Mouse (Mus musculus): ENCODE measurements around the gene Ccdc61.

Gene Ccdc61

DNA sequence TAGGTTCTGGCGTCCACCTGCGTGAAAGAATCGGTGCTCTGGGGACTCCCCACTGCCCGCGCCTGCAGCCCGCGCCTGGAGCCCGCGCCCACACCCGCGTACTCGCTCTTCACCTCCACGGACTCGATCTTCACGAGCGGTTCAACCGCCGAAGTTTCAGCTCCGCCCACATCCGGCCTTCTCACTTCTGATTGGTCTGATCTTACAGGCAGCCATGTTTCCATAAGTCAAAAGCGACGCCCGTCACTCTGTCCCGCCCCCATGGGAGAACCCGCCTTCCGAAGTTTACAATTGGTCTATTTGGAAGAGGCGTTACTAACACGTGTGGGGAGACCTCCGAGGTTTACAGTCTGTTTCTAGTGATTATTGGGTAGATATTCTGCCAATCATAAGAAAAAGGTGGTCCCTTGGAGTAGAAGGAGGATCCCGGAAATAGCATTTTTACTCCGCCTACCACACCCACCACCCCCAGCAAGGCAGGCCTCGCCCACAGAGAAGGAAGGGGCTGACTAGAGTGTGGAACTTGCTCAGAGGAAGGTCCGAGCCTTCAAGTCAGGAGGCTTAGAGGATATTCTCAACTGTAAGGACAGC, at the start of gene Ccdc61:
TSS of gene Ccdc61 (minus strand) at position 175 of the 591 bp plus-strand sequence.
- DNase-seq (ENCODE audit: low spot score in 2 of 2) = peak; percentile 96 to 98

DNA sequence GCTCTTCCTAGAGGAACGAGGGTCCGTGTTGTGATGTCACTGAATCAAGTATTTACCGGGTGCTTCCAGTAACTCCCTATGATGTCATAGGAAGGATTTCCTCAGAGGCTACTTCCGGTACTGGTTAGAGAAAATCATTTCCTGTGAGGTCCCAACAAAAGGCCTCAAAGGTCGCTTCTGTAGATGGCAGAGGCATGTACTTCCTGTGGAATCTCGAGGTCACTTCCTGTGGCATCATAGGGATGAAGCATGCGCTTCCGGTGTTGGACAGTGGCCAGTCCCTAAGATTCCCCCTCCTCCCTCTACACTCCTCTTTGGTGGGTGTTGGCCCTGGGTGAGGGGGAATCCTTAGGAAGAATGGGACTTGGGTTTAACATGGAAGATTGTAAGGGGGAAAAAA, 49.2 kb upstream of the Ccdc61 start:
- no peak for DNase-seq (ENCODE audit: low spot score in 2 of 2)

DNA sequence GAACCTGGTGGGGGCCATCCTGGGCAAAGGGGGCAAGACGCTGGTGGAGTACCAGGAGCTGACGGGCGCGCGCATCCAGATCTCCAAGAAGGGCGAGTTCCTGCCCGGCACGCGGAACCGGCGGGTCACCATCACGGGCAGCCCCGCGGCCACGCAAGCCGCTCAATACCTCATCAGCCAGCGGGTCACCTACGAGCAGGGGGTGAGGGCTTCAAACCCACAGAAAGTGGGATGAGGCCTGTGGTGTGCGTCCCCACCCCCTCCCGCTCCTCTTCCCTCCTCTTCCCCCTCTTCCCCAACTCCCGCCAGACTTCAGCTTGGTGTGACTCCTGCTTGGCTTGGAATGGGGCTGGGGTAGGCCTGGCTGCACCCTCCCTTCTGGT, 48.2 kb upstream of the Ccdc61 start:
- DNase-seq (ENCODE audit: low spot score in 2 of 2) = no peak

DNA sequence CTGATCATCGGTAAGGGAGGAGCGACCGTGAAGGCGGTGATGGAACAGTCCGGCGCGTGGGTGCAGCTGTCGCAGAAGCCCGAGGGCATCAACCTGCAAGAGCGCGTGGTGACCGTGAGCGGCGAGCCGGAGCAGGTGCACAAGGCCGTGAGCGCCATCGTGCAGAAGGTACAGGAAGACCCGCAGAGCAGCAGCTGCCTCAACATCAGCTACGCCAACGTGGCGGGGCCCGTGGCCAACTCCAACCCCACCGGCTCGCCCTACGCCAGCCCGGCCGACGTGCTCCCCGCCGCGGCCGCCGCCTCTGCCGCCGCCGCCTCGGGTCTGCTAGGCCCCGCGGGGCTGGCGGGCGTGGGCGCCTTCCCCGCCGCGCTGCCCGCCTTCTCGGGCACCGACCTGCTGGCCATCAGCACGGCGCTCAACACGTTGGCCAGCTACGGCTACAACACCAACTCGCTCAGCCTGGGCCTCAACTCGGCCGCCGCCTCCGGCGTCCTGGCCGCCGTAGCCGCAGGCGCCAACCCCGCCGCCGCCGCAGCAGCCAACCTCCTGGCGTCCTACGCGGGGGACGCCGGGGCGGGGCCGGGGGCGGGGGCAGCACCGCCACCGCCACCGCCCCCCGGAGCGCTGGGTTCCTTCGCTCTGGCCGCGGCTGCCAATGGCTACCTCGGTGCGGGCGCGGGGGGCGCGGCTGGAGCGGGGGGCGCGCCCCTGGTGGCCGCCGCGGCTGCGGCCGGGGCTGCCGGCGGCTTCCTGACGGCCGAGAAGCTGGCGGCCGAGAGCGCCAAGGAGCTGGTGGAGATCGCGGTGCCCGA, 47.6 kb upstream of the Ccdc61 start:
- peak; percentile 56 to 60 for DNase-seq (ENCODE audit: low spot score in 2 of 2)

DNA sequence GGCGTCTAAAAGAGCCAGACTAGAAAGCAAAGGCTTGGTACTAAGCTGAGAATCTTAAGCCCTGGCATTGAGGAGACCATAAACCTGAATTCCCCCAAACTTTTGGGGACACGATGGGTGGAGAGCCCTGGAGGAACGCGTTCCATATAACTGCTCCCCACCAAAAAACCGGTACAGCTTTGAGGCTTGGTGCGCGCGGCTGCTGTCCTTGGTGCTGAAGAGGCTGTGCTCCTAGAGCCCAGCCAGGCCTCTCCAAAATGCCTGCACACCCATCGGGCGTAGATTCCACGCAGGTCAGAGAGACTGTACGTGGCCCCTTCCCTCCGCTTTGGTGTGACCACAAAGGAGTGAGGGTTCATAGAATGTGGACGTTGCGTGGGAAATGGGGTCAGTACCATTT, 41.2 kb upstream of the Ccdc61 start:
- DNase-seq (ENCODE audit: low spot score in 2 of 2) = no peak

DNA sequence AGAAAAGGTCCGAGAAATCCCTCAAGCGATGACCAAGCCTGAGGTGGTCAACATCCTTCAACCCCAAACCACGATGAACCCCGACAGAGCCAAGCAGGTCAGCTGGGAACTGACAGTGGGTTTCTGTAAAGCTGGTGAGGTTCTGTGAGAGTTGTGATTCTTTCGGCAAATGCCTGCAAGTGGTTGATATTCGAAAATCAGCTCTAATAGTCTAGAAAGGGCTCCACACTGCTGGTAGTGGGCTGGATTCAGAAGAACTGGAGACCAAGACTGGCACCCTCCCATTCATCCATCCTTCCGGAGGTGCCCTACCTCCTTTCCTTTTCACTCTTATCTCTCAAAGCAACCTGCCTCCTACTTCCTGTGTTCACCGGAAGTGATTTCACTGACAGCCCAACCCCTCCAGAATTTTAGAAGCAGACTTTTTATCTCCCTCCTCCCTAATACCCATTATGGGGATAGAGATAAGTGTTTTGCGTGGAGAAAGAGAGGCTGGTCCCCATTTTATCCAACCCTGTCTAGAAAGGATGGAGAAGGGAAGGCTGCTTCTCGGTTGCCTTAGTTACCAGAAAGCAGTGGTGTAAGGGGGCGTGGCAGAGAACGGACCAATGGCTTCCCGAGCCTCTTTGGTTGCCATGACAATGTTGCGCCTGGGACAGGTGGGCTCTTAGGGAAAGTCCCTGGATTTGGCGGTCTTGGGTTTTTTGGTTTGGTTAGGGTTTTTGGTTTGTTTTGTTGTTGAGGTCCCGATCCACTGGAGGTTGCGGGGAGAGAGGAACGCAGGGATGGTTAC, 40.5 kb upstream of the Ccdc61 start:
- DNase-seq (ENCODE audit: low spot score in 2 of 2) = no peak

DNA sequence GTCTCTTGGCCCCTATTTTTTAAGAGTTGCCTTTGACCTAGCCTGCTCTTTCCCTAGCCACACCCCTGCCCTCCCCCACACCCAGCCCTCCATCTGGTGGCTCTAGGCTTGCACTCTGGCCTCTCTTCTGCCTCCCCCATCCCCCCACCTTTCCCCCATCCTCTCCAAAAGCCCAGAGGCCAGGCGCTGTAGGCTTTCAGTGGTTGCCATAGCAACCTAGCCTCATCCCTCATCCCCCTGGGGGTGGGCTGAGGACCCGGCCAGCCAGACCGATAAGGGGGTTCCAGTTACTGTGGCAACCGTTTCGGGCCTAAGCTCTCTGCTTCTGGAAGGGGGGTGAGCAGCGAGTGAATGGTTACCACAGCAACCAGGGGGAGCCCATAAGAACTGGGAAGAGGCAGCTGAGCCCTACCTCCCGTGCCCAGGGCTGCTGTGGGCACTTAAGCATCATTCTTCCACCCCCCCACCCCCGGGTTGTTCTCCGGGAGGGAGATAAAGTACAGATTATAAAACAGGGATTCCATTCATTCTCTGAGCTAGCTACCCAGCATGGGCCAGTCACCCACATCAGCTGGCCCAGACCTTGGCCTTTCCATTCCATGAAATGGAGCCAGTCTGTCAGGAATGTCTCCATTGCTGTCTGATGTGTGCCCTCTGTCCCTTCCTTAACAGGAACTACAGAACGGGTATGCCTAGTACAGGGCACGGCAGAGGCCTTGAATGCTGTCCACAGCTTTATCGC, 39.7 kb upstream of the Ccdc61 start:
- DNase-seq (ENCODE audit: low spot score in 2 of 2) = no peak

DNA sequence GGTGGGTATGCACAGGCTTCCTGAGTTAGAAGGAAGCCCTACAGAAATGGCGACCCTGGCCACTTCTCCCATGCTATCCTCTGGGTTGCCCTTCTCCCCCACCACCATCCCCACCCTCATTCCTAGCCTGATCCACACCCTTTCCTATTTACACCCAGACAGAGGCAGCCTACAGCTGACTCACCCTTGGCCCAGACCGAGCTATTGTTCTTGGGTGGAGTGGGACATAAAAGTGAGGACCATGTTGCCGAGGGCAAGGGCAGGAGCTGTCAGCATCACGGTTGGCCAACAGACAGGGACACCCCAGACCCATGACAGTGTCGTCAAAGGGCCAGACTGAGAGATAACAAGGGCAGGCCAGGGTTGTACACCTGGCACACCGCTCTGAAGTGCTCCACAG, 37.9 kb upstream of the Ccdc61 start:
- DNase-seq (ENCODE audit: low spot score in 2 of 2) = no peak

DNA sequence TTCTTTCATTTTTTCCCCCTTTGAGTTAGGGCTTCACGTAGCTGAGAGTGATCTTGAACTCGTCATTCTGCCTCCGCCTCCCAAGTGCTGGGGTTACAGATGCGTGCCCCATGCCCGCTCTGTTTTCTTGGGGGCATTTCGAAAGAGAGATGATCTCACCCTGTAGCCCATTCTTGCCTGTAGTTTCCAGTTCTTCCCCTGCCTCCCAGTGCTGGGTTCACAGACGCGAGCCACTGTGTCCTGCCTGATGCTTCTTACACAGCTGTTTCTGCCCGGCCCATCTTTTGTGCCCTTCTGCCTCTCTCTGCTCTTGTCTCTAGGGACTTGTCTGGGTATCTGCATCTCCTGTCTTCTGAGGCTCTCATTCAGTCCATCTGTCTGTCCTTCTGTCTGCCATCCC, 32.6 kb upstream of the Ccdc61 start:
- DNase-seq (ENCODE audit: low spot score in 2 of 2) = no peak

DNA sequence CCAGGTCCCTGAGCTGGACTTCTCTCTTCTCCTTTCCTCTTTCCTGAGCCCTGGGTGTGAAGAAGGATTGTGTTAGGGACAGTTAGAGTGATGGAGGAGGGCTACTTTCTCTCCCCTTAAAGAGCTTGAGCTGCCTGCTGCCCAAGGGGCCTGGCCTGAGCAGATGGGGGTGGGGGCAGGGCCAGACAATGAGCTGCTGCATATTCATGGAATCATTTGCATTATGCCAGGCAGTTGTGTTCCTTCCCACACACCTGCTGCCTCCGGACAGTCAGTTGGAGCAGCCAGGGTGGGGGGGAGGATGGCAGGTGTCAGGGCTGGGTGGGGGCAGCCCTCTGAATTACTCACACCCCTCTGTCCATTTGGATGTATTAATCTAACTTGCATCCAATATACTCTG, 32.2 kb upstream of the Ccdc61 start:
- DNase-seq (ENCODE audit: low spot score in 2 of 2) = no peak

DNA sequence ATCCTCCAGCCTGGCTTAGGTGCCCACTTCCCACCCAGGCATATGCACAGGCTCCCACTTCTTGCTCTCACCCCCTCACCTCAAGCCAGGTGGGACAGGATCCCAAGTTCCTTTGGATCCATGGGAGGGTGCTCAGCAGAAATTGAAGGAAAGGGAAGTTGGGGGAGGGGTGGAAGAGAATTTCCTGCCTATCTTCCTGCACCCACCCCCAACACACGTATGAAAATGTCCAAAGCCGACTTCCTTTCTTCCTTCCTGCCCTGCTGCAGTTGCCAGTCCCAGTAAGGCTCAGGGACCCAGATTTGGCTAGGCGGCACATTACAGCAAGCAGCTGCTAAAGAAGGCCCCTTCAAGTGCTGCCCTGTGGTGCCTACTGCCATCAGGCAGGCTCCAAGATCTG, 17.5 kb upstream of the Ccdc61 start:
- DNase-seq (ENCODE audit: low spot score in 2 of 2) = no peak

DNA sequence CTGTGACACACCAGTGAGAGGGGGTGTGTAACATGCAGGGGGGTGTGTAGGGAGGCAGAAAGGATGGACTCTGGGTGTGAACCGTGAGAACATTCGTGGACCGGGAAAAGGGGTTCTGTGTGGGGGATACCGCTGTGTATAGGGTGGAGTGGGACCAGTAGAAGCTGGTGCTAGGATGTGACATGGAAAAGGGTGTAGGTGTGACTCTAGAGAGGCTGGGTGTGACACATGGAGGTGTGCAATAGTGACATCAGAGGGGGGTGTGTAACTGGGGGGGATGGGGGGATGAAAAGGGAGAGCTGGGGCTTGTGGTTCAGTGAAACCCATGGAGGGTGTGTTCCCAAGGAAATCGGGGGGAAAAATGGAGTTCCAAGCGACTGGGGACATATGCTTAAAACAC, 16.7 kb upstream of the Ccdc61 start:
- DNase-seq (ENCODE audit: low spot score in 2 of 2) = no peak

DNA sequence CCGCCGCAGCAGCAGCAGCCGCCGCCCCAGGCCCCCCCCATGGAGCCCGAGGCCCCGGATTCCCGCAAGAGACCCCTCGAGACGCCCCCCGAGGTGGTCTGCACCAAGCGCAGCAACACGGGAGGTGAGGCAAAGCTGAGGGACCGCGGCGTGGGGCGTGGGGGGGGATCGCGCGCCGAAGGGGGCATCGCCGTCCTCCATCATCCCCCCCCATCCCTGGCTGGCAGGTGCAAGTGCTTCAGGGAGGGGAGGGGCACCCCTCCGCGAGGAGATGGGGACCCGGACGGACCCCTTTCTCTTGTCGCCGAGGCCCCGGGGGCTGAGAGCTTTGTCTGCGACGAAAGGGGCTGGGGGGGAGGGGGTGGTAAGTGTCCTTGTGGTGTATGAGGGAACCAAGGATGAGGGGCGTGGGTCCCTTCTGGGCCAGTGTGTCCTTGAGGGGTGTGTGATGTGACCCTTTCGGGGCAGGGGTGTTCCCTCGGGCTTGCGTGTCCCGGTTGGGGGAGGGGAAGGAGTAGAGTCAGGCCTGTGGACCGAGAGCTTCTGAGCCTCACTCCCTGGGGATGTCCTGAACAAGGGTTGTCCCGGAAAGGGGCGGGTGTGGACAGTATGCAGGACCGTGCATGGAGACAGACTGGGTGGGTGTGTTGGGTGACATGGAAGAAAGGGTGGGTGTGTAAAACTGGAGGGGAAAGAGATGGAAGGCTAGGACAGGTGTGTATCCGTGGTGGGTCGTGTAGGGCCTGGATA, 16.0 kb upstream of the Ccdc61 start:
- no peak for DNase-seq (ENCODE audit: low spot score in 2 of 2)

DNA sequence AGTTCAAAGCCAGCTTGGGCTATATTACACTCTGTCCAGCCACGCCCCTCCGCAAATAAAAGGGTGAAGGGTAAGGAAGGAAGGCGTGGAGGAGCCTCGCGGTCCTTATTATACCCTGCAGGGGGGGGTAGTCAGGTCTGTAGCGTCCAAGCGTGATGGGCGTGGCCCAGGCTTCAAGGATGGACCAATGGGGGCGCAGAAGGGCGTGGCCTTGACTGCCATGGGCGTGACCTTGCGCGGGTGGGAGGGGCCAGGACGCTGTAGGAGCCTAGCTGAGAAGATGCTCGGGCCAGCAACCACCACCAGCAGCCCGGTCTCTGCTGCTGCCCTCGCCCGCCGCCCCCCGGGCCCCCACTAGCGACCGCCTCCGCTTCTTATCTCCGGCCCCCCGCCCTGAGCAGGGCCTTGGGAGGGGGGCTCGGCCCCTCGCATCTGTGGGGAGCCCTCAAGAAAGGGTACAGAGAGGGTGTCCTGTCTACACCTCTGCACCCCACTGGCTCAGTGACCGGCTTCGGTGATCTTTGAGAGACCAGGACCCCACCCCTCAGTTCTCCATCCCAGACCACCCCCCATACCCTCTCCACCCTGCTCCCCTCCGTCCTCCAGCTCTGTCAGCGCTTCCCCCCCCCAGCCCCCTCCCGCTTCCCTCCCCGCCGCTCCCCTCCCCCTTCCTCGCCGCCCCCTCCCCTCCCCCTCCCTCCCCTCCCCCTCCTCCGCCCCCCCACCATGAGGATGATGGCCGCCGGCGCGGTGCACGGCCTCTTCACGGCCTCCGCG, 15.1 kb upstream of the Ccdc61 start, which contains the start of gene Nova2:
TSS of gene Nova2 (plus strand) at position 727 of the 777 bp plus-strand sequence.
- DNase-seq (ENCODE audit: low spot score in 2 of 2) = peak; percentile 98

DNA sequence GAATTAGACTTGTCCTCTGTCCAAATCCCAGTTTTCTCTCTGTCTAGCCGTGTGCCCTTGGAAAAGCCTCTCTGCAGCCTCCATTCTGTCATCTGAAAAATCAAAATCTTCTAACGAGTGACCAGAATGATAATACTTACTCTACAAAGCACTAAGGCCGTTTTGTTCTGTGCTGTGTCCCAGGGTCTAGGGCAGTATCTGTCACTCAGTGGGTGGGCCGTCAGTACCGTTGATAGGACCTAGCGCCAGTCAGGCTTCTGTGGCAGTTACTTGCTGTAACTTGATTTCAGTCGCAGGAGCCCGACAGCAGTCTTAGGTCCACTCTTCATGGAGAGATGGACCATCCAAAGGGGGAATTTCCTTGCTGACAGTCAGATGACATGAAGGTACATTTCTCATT, 14.1 kb upstream of the Ccdc61 start:
- no peak for DNase-seq (ENCODE audit: low spot score in 2 of 2)

DNA sequence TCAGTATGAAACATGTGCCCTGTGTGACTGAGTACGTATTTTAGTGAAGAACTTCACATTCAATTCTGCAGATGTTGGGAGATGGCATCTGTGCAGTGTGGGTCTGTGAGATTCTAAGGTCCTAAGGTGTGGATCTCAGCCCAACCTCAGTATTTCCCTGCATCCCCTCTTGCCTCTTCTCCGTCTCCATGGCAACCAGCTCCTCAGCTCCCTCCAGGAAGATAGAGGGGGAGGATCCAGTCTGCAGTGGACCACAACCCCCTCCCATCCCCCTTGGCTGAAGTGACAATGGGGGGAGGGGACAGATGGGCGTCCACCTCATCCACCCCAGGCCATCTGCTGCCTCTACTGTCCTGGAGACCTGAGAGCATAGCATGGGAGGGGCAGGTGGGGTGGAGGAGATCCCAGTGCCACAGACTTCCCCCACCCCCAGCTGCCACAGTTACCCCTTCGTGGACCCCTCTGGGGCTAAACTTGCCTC, 13.5 kb upstream of the Ccdc61 start:
- no peak for DNase-seq (ENCODE audit: low spot score in 2 of 2)

DNA sequence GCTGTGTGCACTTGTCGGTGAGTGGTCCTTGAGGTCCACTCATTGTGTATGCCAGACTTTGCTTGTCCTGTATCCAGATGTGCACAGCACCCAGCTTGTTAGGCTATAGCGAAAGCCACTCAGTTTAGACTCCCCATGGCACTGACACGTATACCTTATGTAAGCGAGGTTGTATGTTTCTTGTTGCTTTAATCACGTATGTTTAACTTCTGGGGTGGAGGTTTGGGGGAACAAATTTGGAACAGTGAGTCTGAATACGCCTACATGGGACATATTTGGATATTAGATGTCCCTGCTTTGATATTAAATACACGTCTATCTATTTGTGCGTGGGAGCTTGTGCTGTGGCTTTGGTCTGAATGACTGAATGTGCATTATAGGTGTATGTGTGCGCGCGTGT, 13.1 kb upstream of the Ccdc61 start:
- no peak for DNase-seq (ENCODE audit: low spot score in 2 of 2)

DNA sequence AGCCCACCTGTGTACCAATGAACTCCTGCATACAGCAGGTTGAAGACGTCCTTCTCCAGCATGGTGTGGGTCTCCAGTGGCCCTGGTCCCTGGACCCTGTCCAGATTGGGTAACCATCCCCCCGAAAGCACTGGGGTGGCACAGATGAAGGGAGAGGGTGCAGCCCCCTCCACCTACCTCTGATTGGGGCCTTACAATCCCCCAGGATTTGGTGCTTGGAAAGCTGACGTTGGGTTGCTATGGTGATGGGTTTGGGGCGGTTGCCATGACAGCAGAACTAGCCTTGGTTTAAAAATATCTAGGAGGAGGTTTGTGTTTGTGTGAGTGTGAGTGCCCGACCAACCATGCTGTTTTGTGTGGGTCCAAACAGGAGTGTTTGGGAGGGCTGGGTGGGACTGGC, 12.6 kb upstream of the Ccdc61 start:
- DNase-seq (ENCODE audit: low spot score in 2 of 2) = peak; percentile 88 to 89

DNA sequence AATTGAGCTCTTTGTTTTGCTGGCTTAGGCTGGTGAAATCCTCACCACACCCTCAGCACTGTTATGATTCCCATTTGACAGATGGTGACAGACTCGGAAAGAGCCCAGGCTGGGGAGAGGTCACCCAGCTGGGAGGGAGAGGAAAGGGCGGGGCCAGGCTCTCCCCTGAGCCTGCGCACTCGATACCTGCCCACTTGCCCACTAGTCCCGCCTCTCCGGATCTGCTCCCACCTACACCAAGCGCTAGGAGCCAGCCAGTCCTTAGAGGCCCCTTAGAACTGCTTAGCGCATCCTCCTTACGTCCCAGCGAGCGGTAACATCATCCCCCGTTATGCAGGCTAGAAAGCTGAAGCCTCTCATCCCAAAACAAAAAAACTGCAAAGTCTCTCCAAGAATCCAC, 10.9 kb upstream of the Ccdc61 start:
- DNase-seq (ENCODE audit: low spot score in 2 of 2) = peak; percentile 79 to 89

DNA sequence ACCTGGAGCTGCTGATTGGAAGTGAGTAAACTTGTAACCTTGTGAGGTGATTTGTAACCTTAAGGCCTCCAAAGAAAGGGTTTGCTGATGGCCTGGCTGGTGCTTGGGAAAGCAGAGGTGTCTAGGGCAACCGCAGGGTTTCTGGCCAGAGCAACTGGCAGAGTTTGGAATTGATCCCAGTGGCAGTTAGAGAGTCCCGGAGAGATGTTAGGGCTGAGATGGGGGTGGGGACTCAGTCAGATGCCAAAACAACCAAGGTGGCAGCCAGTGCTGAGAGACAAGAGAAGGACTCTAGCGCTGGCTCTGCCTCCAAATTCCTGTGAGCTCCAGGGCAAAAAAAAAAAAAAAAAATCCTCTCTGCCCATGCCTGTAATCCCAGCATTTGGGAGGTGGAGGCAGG, 7.7 kb upstream of the Ccdc61 start:
- DNase-seq (ENCODE audit: low spot score in 2 of 2) = no peak
